Mouse (Mus musculus) bone marrow macrophage, adult 2 months (primary cell): ENCODE results near the gene Myo19.

Experiments
- CTCF ChIP-seq: IDR thresholded peaks from 2 replicates; pipeline ENCODE4 v1.5.1; 2012; ENCODE audit warnings: low read depth, mild to moderate bottlenecking, low read length, moderate library complexity
- POLR2A ChIP-seq: IDR thresholded peaks from 2 replicates; pipeline ENCODE4 v1.6.1; 2012; ENCODE audit warnings: mild to moderate bottlenecking, low read depth, low read length, borderline replicate concordance

DNA sequence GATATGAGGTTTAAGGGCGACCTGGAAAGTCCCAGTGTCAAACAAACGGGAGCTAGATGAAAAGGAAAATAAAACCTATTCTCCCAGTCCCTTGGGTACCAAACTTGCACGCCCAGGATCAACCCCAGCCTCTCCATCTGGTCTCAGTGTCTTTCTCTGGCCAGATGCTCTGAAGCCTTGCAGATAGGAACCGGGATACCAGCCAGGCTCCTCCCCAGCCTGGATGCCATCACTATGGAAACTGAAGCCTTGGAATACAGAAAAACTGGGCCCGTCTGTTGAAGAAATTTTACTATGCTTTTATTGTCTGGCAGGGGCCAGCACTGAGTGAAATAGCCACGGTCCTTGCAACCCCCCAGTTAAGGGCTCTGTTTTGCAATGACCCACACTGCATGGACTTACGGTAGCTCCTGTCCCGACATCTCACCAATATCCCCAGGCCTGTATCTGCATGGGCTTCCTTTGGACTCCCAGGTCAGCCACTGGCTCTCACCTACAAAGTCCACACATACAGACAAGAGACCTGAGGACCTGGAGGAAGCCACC, 59.6 kb downstream of the Myo19 start:
- TF ChIP-seq CTCF (no peak), POLR2A (no peak)
